Mouse (Mus musculus): ENCODE measurements around the gene Galt. TPM values are rescaled to one million over a fixed set of nuclear protein-coding genes. Genes with fewer than 3 reads are reported as not detected.
"Not testable (repeated sequence)": the region's sequence is repeated elsewhere in the genome, so short reads cannot be mapped to it uniquely, and the experiment has no call there.

Gene Galt
- total RNA-seq, 2 experiments from 2014 or later = 93.2 to 103 TPM

DNA sequence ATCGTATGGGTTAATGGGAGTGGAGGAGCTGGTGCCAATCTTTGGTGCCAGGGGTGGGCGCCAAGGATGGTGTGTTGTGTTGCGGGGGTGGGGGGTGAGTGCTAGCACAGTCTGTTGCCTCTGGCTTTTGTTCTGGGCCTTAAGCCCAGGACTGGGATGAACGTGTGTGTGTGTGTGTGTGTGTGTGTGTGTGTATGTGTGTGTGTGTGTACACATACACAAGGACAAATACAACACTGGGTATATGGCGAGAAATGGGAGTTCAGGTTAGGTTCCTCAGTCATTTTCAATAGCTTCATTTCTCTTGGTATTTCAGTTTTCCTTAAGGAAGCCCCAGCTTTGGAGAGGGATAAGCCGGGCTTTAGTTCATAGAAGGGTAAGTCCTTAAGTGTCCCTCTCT is 8.1 kb downstream of the Galt start:
- intact Hi-C loops (cut with DNase I); DNase-seq (ENCODE audit: low spot score in 2 of 2): not testable (repeated sequence)

DNA sequence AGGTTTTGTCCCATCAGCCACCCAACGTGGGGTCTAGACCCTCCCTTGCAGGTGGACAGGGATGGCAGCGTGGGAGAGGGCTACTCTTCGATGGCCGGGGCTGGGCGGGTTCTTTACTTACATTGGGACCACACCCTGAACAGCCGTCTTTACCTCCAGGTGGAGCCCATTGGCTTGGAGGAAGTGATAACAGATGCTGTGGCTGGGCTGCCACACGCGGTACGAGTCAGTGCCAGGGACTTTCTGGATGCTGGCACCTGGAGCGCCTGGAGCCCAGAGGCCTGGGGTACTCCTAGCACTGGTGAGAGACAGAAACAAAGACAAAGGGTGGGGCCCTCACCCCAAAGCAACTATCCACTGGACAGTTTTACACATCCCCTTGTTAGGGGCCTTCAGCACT is 12.3 kb downstream of the Galt start:
- DNase-seq (ENCODE audit: low spot score in 2 of 2); intact Hi-C loops (cut with DNase I): not testable (repeated sequence)

DNA sequence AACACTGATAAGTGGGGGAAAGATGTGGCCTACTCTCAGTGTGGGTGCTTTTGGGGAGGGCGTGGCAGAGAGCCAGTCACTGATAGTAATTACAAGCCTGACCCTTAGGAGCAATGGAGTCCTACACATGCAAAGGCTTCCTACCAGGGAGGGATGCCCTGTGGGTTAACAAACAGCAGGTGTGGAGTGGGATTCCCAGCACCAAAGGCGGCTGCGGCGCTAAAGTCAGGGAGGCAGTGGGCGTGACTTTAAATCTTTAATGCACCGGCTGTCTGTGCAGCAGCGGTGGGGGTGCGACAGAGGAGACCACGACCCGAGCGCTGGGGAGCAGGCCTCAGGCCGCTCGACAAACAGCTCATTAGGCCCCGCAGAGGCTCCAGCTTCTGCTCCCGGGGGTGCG is 17.9 kb downstream of the Galt start:
- intact Hi-C loops (cut with DNase I) = not testable (repeated sequence)

DNA sequence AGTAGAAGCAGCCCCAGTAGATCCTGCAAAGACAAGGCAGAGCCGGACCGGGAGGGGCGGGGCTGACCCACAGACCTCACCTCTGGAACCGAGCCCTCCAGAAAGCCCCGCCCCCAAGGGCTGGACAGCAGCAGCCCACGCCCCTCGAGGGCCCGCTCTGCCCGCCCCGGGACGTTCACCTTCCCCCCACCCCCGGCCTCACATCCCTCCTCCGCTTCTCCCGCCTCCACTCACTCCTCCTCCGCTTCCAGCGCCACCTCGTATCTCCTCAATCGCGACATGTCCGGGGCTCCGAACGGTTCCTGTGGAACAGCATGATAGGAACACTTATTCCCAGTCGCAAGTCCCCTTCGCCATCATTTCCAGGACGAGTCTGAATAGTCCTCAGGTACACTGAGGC is 18.5 kb downstream of the Galt start:
- DNase-seq (ENCODE audit: low spot score in 2 of 2); intact Hi-C loops (cut with DNase I): not testable (repeated sequence)

More for the DNA sequence above, 17.9 kb downstream of the Galt start:
- DNase-seq (ENCODE audit: low spot score in 2 of 2) = not testable (repeated sequence)

DNA sequence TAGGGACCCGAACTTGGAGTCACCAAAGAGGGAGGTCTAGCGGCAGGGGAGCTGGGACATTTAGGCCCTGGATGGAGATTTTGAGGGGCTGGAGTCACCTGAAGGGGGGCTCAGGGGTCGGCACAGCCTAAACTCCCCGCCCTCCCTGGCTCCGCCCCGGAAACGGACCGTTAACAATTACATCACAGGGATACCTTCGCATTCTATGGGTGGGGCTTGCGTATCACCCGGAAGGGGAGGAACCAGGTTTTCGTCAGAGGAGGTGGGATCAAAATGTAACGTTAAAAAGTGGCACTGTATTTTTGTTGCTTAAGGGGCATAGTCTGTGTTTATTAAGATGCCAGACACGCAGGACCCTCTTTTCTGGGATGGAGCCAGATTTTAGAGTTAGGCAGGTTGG is 19.0 kb downstream of the Galt start, which contains the start of gene Ccl27a:
TSS of gene Ccl27a (minus strand) at position 246 of the 400 bp plus-strand sequence.
- DNase-seq (ENCODE audit: low spot score in 2 of 2) = peak; percentile 69 to 91
- intact Hi-C loops (cut with DNase I) = not testable (repeated sequence)

DNA sequence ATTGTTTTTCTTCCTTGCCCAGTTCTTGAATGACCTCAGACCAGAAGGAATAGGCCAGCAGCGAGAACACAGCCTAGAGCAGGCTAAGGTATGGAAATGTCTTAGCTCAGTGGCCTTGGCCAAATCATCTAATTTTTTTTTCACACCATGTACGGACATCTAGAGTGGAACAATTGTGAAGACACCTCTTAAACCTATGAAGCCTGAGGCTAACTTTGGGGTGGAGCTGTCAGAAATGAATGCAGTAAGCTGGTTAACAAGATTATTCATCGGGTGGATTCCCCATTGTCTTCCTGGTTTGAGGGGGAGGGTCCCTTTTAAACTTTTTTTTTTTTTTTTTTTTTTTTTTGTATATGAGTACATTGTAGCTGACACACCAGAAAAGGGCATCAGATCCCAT is 19.5 kb downstream of the Galt start:
- DNase-seq (ENCODE audit: low spot score in 2 of 2); intact Hi-C loops (cut with DNase I): not testable (repeated sequence)

DNA sequence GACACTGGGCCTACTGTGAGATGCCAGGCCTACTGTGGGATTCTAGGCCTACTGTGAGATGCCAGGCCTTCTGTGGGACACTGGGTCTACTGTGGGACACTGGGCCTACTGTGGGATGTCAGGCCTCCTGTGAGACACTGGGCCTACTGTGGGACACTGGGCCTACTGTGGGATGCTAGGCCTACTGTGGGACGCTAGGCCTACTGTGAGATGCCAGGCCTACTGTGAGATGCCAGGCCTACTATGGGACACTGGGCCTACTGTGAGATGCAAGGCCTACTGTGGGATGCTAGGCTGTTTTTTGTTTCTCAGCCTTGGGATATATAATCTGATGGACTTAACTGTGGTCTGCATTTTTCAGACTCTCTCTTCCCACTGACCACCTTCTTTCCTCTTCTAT is 20.8 kb downstream of the Galt start:
- intact Hi-C loops (cut with DNase I); DNase-seq (ENCODE audit: low spot score in 2 of 2): not testable (repeated sequence)

DNA sequence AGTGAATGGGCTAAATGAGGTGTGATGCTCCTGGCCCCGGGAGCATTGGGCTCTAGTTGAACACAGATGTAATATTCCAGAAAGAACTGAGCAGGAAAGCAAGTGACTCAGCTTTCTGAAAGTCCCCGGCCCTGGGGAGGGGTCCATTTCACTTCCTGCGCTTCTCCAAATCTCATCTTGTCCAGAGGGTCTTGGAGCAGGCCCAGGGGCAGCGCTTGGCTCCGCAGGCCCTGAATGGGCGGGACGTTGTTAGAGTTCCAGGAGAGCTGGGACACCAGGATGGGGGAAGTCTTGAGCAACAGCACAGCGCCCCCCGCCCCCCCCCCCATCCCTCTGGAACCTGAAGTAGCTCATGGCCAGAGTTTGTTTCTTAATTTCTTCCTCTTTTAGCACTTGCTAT is 26.2 kb downstream of the Galt start:
- intact Hi-C loops (cut with DNase I); DNase-seq (ENCODE audit: low spot score in 2 of 2): not testable (repeated sequence)

DNA sequence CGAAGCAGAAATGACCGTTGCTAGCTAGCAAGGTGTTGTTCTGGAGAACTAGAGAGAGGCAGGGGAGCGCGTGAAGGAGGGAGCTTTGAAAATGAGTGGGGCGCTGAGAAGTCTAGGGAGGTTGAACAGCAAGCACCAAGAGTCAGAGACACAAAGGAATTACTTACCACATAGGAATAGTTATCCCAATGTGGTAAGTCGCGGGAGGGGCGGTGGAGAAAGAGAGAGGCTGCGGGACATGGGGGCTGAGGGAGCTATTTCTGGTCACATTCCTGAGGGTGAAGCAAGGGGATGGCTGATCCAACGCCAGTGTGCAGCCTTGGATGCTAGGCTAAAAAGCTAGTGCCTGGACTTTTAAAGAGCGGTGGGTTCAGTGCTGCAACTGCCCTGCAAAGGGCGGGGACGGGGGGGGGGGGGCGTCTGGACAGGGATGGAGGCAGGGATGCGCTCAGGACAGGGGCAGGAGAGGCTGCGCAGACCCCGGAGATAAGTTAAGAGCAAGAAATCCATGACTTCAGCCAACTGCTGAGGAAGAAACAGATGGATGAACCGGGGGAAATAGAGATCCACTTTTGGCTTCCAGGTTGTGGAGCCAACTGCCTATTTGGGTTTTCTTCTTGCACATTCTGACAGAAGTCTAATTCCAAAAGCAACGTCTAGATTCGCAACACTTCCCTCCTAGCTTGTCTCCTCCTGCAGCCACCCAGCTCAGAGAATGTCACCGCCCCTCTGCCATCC is 26.9 kb downstream of the Galt start:
- peak in 1 of 2 experiments; percentile 89 for DNase-seq (ENCODE audit: low spot score in 2 of 2)
- intact Hi-C loops (cut with DNase I) = not testable (repeated sequence)

DNA sequence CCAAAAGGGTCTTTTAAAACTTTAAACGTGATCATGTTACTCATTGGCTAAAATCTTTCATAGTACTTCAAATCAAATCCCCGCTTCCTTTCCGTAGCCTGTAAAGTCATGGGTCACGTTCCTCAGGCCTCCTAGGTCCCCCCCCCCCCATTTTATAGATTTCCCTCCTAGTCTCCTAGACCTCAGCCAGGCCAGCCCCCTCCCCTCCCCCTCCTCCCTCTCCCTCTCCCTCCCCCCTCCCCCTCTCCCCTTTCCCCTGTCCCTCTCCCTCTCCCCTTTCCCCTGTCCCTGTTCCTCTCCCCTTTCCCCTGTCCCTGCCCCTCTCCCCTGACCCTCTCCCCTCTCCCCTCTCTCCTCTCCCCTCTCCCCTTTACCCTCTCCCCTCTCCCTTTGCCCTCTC is 27.7 kb downstream of the Galt start:
- DNase-seq (ENCODE audit: low spot score in 2 of 2); intact Hi-C loops (cut with DNase I): not testable (repeated sequence)

DNA sequence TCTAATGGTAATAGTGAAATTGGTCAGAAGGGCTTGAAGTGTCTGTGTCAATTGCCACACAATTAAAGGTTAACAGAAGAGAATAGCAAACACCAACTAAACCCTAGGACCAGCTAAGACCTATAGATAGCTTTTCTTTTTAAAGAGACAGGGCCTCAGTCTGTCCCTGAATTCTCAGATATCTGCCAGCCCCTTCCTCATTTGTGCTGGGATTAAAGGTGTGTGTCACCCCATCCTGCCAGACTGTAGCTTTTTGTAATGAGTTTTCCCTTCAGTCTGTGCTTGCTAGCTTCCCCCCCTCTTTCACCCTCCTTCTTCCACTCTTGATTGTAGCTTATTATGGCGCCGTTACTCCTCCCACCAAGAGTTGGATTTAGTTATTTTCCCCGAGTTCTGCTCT is 28.2 kb downstream of the Galt start:
- intact Hi-C loops (cut with DNase I); DNase-seq (ENCODE audit: low spot score in 2 of 2): not testable (repeated sequence)

Other genes with a start within 250 kb of the Galt start
- 1 to 10 TPM; 3.9 to 5.8 TPM for gene 1110017D15Rik, start 237.9 kb upstream of the Galt start, total RNA-seq (2021)
- 100 to 1,000 TPM; 203 to 209 TPM for gene Fam219a, start 185.7 kb upstream of the Galt start, total RNA-seq (2021)
- gene Dnaic1, start 185.5 kb upstream of the Galt start, total RNA-seq (2021) = 1 to 10 TPM; 7.2 to 8.0 TPM
- gene Enho, start 114.9 kb upstream of the Galt start, total RNA-seq (2021) = 10 to 100 TPM; 54.4 to 63.0 TPM
- gene Cntfr, start 58.1 kb upstream of the Galt start, total RNA-seq (2021) = 100 to 1,000 TPM in 1 of 2 experiments, 10 to 100 TPM in 1; 98.9 to 109 TPM
- 10 to 100 TPM; 35.8 to 43.8 TPM for gene Il11ra1, start 55.2 kb upstream of the Galt start, total RNA-seq (2021)
- 10 to 100 TPM; 26.8 to 31.3 TPM for gene Rpp25l, start 41.7 kb upstream of the Galt start, total RNA-seq (2021)
- 100 to 1,000 TPM; 174 to 191 TPM for gene Dctn3, start 32.1 kb upstream of the Galt start, total RNA-seq (2021)
- gene Arid3c, start 24.1 kb upstream of the Galt start, total RNA-seq (2021) = under 1 TPM in 1 of 2 experiments, not detected in 1; 0.43 TPM
- gene Sigmar1, start 929 bp downstream of the Galt start, total RNA-seq (2021) = 10 to 100 TPM; 60.0 to 66.5 TPM
- gene Ccl27a, start 19.0 kb downstream of the Galt start, total RNA-seq (2021) = 100 to 1,000 TPM; 261 to 267 TPM
- gene Gm21541, start 148.4 kb downstream of the Galt start, total RNA-seq (2021) = not detected
- gene Gm20878, start 186.3 kb downstream of the Galt start, total RNA-seq (2021) = 10 to 100 TPM; 48.2 to 53.7 TPM
- 1 to 10 TPM; 4.7 to 5.0 TPM for gene Fam205a4, start 210.8 kb downstream of the Galt start, total RNA-seq (2021)

Measured in left cerebral cortex, postnatal 25 days (tissue).